Mouse (Mus musculus) layer of hippocampus, postnatal 10 days (tissue): Measurements from ENCODE around the gene Kcnh2. TPM values are rescaled to one million over a fixed set of nuclear protein-coding genes. Genes with fewer than 3 reads are reported as not detected.
"Not testable (repeated sequence)": the region's sequence is repeated elsewhere in the genome, so short reads cannot be mapped to it uniquely, and the experiment has no call there.

Experiments
- DNase-seq, 2 experiments: peaks; one replicate each; pipeline ENCODE4 v3.0.0; 2021; ENCODE audit warnings: low spot score in 2 of 2
- long read RNA-seq: library from polyadenylated mRNA; stranded (forward); transcript quantifications from one replicate; pipeline ENCODE4 v2.0.0, GENCODE M21; 2023
- total RNA-seq, 2 experiments: library from RNA; stranded (reverse); gene quantifications; 2 replicates each; pipeline ENCODE4 v1.2.3; 2021

The Kcnh2 gene
- 10 to 100 TPM; 15.0 to 18.6 TPM for total RNA-seq
- long read RNA-seq, full-length matches to known transcripts: 2 of 9 reads
- long read RNA-seq, partial matches to known transcripts: 6 of 9 reads
- long read RNA-seq, other reads (novel, unspliced or antisense): 1 of 9 reads

- no peak for DNase-seq
These were observed at the start of gene Kcnh2 for GRCm38 (mm10) chr5:24351278-24351677. TSS of gene Kcnh2 (minus strand) at chr5:24351604.

- DNase-seq: no peak
These were observed 49.0 kb upstream of the Kcnh2 start for GRCm38 (mm10) chr5:24400362-24400761.

GRCm38 (mm10) chr5:24399686-24400085 is 48.3 kb upstream of the Kcnh2 start:
- DNase-seq: no peak

GRCm38 (mm10) chr5:24396254-24396653 is 44.9 kb upstream of the Kcnh2 start:
- DNase-seq: not testable (repeated sequence)

GRCm38 (mm10) chr5:24394165-24394894 is 42.9 kb upstream of the Kcnh2 start:
- DNase-seq: peak; percentile 94 to 95

- DNase-seq: peak; percentile 88 to 90
These were observed 42.1 kb upstream of the Kcnh2 start, which contains the start of gene Abcb8 for GRCm38 (mm10) chr5:24393392-24393997. TSS of gene Abcb8 (plus strand) at chr5:24393663.

GRCm38 (mm10) chr5:24392724-24393123 is 41.3 kb upstream of the Kcnh2 start:
- no peak for DNase-seq

- no peak for DNase-seq
These were observed 40.5 kb upstream of the Kcnh2 start, which contains the start of gene Atg9b for GRCm38 (mm10) chr5:24391864-24392263. TSS of gene Atg9b (minus strand) at chr5:24392143.

- DNase-seq: no peak
These were observed 38.2 kb upstream of the Kcnh2 start for GRCm38 (mm10) chr5:24389658-24390020.

- no peak for DNase-seq
These were observed 37.7 kb upstream of the Kcnh2 start for GRCm38 (mm10) chr5:24389011-24389657.

- DNase-seq: no peak
These were observed 37.0 kb upstream of the Kcnh2 start for GRCm38 (mm10) chr5:24388246-24388915.

GRCm38 (mm10) chr5:24387264-24388241 is 36.1 kb upstream of the Kcnh2 start:
- DNase-seq: peak; percentile 41 to 60

- no peak for DNase-seq
These were observed 34.6 kb upstream of the Kcnh2 start for GRCm38 (mm10) chr5:24385887-24386550.

GRCm38 (mm10) chr5:24385374-24385773 is 34.0 kb upstream of the Kcnh2 start:
- no peak for DNase-seq

- DNase-seq: peak in 1 of 2 experiments; percentile 33
These were observed 33.0 kb upstream of the Kcnh2 start for GRCm38 (mm10) chr5:24384407-24384806.

- DNase-seq: peak; percentile 89 to 90
These were observed 31.8 kb upstream of the Kcnh2 start for GRCm38 (mm10) chr5:24383026-24383859.

GRCm38 (mm10) chr5:24381988-24382387 is 30.6 kb upstream of the Kcnh2 start:
- no peak for DNase-seq

GRCm38 (mm10) chr5:24381486-24381885 is 30.1 kb upstream of the Kcnh2 start:
- no peak for DNase-seq

GRCm38 (mm10) chr5:24380499-24380898 is 29.1 kb upstream of the Kcnh2 start:
- no peak for DNase-seq
